Mouse (Mus musculus): ENCODE data around the gene Ccdc163.
"Not testable (repeated sequence)": the region's sequence is repeated elsewhere in the genome, so short reads cannot be mapped to it uniquely, and the experiment has no call there.

The Ccdc163 gene

DNA sequence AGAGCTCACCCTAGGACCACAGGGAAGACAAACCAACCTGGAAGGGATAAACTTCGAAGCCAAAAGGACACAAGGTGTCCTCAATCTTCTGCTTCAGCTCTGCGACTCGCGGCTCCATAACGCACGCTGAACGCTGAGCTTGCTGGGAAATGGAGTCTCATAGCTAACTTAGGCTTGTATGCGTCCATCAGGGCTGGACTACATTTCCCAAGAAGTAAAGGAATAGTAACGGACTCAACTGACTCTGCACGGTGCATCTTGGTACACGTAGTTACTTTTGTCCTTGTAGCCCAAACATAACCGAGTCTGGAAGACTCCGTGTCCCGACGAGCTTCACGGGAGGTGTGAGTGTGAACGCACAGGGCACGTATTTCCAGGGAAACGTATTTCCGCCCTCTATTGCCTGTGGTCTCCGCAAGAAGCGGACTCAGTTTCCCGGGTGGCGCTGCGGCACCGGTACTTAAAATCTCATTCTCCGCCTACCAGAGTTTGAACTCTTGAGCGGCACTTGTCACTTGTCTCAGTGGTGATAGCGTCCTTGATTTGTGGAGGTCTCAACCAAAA is at the start of gene Ccdc163, which contains the start of gene Mmachc:
Gene Ccdc163, plus strand, starts transcription at position 309 of the 564 bp plus-strand sequence.
Gene Mmachc, minus strand, starts transcription at position 206 of the 564 bp plus-strand sequence.
- peak; percentile 98 for DNase-seq

DNA sequence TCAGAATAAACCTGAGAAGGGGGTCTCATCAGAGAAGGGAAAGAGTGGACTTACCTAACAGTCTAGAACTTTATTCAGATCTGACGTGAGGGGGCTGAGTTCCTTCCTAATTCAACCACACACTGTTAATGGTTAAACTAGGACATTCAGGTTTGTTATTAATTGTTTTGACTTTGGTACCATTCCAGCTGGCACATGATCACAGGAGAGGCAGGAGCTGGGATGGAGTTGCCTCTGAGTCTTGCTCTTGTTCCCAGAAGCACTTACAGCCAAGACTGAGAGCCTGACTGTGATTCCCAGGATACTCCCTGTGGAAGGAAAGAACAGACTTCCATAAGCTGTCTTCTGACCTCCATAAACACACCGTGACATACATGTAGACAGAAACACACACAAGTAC is 48.8 kb upstream of the Ccdc163 start:
- DNase-seq: no peak

DNA sequence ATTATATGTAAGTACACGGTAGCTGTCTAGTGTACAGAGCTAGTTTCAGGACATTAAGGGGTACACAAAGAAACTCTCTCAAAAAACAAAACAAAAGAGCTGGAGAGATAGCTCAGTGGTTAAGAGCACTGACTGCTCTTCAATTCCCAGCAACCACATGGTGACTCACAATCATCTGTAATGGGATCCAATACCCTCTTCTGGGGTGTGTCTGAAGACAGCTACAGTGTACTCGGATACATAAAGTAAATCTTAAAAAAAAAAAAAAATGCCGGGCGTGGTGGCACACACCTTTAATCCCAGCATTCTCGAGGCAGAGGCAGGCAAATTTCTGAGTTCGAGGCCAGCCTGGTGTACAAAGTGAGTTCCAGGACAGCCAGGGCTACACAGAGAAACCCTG is 48.4 kb upstream of the Ccdc163 start:
- not testable (repeated sequence) for DNase-seq

GRCm38 (mm10) chr4:116660829-116661228 is 47.5 kb upstream of the Ccdc163 start:
- no peak for DNase-seq

DNA sequence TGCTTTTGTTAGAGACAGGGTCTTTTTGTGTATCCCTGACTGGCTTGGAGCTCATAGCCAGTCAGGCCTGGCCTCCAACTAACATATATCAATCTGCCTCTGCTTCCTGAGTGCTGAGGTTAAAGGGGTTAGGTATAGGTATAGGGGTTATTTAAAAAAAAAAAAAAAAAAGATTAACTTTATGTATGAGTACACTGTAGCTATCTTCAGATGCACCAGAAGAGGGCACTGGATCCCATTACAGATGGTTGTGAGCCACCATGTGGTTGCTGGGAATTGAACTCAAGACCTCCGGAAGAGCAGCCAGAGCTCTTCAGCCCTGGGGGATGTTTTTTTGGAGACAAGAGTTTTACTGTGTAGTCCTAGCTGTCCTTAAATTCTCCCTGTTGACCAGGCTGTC is 46.3 kb upstream of the Ccdc163 start:
- DNase-seq: no peak

- no peak for DNase-seq
These were observed 41.7 kb upstream of the Ccdc163 start for GRCm38 (mm10) chr4:116666625-116667024.

DNA sequence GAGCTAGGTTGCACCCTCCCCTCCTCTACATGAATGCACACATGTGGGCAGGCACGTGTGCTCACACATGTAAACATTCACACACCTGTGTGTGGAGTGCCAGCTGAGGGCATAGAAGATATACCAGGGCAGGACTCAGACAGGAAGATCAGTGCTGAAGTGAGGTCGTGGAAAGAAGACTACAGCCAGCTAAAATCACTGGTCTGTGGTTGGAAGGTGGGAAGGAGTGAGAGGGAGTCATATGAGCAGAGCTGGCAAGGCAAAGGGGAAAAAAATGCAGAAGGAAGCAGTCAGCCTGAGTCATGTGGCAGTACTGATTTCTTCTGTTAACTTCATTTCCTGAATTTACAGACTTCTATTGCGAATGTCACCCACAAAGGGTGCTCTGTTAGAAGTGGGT is 40.2 kb upstream of the Ccdc163 start:
- DNase-seq: no peak

DNA sequence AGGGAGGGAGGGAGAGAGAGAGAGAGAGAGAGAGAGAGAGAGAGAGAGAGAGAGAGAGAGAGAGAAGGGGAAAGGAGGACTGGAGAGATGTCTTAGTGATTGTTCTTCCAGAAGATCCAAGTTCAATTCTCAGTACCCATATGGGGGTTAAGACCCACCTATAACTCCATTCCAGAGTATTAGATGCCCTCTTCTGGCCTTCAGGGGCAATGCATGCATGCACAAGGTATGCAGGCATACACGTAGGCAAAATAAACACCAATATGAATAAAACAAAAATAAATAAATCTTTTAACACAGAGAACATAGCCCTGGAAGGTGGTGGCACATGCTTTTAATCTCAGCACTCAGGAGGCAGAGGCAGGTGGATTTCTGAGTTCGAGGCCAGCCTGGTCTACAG is 39.0 kb upstream of the Ccdc163 start:
- no peak for DNase-seq

- no peak for DNase-seq
These were observed 35.5 kb upstream of the Ccdc163 start for GRCm38 (mm10) chr4:116672785-116673184.

DNA sequence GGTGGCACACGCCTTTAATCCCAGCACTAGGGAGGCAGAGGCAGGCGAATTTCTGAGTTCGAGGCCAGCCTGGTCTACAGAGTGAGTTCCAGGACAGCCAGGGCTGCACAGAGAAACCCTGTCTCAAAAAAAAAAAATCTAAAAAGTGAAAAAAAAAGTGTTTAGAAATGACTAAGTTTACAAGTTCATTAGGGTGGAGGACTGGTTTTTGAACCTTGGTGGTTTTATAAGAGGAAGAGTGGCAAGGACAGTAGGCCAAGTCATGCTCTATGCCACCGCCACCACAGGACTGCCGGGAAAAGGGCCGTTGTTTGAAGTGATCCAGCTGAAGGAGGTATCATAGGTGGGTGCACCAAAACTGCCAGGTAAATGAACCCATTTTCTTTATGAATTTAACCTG is 33.5 kb upstream of the Ccdc163 start:
- DNase-seq: not testable (repeated sequence)

- DNase-seq: no peak
These were observed 32.3 kb upstream of the Ccdc163 start for GRCm38 (mm10) chr4:116676027-116676426.

GRCm38 (mm10) chr4:116677808-116678207 is 30.5 kb upstream of the Ccdc163 start:
- no peak for DNase-seq

GRCm38 (mm10) chr4:116679141-116679540 is 29.2 kb upstream of the Ccdc163 start:
- DNase-seq: no peak

DNA sequence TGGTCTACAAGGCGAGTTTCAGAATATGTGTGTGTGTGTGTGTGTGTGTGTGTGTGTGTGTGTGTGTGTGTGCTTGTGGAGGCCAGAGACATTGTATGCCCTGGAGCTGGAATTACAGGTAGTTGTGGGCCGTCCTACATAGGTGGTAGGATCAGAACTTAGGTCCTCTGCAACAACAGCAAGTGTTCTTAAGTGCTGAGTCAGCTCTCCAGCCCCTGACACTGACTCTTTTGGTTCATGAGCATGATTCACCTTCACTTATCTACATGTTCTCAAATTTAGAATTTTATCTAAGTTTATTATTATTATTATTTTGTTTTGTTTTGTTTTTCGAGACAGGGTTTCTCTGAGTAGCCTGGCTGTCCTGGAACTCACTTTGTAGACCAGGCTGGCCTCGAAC is 27.8 kb upstream of the Ccdc163 start:
- DNase-seq: not testable (repeated sequence)

GRCm38 (mm10) chr4:116683957-116684356 is 24.4 kb upstream of the Ccdc163 start:
- DNase-seq: no peak

GRCm38 (mm10) chr4:116684665-116685064 is 23.6 kb upstream of the Ccdc163 start:
- DNase-seq: no peak

DNA sequence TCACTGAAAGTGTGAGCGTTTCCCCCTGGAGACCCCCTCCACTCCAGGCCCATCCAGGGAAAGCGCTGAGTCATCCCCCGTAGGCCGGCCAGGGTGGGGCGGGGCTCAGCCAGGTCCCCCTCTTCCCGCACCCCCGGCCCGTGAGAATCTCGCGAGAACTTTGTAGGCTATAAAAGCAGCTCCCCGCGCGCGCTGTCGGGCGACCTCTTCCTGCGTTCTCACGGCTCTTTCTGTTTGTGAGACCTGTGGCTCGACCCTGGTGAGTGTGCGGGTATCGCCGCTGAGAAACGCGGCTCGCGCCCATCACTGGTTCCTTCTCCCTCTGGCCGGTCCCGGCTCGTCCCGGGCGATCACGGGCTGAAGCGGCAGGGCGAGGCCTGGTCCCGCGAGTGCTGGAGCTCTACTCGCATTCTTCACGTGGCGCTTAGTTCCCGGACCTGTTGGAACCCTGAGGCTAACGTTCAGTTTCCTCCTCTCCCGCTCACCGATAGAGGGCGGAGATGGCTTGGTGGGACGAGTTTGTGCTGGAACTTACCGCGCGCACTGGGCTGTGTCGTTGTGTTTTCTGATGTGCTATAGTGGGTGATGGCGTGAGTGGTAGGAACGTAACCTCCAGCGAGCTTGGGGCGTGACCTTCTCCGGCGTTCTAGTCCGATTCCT is 22.8 kb upstream of the Ccdc163 start, which contains the start of gene Prdx1:
Gene Prdx1, plus strand, starts transcription at position 143 of the 660 bp plus-strand sequence.
- peak; percentile 84 for DNase-seq

DNA sequence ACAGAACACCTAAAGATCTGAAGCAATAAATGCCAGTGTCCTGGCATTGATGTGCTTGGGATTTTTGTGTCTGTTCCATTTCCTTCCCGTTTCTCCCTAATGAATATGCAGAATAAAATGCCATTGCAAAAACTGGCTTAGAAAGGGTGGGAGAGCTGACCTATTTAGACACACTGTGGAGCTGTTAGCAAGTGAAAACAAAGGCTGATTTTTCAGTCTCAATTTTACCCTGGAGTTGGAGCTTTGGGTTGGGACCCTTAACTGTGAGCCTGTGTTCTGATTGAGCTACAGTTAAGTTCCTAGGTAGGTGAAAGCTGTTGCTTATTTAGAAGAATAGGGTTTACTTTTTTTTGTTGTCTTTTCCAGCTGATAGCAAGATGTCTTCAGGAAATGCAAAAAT is 21.3 kb upstream of the Ccdc163 start:
- no peak for DNase-seq

- no peak for DNase-seq
These were observed 18.9 kb upstream of the Ccdc163 start for GRCm38 (mm10) chr4:116689309-116689876.

- no peak for DNase-seq
These were observed 16.2 kb upstream of the Ccdc163 start for GRCm38 (mm10) chr4:116692146-116692545.

DNA sequence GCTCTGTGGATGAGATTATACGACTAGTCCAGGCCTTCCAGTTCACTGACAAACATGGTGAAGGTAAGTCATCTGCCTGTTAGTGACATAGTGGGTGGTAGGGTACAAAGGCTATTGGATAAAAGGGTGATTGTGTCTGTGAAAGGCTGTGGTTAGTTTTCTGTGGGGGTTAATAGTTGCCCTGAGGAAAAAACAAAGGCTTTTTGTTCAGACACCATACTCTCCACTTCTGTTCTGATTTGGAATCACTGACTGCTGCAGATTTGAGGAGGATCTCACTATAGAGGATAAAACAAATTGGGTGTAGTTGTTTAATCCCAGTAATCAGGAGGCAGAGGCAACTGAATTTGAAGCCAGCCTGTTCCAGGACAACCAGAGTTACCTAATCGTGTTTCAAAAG is 14.5 kb upstream of the Ccdc163 start:
- DNase-seq: no peak

DNA sequence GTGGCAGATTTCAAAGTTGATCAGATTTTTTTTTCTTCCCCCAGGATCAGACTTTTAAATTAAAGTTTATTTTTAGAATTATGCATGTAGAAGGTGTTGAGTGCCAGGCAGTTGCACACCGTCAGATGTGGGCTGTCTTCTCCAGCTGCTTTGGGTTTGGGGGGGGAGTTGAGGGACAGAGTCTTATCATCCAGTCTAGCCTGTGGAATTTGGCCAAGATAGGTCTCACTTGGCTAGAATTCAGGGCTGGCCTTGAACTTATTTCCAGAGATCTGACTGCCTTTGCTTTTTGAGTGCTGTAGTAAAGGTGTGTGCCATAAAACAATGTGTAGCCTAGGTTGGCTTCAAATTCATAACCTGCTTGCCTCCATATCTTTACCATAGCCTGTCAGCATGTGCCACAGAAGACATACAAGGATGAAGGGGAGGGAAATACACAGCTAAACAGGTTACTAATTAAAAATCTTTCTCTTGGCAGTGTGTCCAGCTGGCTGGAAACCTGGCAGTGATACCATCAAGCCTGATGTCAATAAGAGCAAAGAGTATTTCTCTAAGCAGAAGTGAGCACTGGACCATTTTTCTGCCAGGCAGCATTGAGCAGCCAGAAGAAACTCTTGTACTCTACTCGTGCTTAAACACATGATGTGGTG is 9.5 kb upstream of the Ccdc163 start:
- DNase-seq: no peak

- no peak for DNase-seq
These were observed 7.3 kb upstream of the Ccdc163 start for GRCm38 (mm10) chr4:116700964-116701363.

GRCm38 (mm10) chr4:116703804-116704203 is 4.5 kb upstream of the Ccdc163 start:
- peak; percentile 34 for DNase-seq

Data from right cerebral cortex, adult 18-20 months (tissue).